Mouse (Mus musculus) right cerebral cortex, postnatal 4 days (tissue): ENCODE measurements at regions not wholly inside any gene's neighbourhood (a gene's known extent, or its start where the extent isn't known, plus 50 kb on each side); places are given as distances from the start of the nearest gene placed in this dataset.

Source experiments
- DNase-seq: peaks from one replicate; pipeline ENCODE4 v3.0.0-alpha.2; 2022

DNA sequence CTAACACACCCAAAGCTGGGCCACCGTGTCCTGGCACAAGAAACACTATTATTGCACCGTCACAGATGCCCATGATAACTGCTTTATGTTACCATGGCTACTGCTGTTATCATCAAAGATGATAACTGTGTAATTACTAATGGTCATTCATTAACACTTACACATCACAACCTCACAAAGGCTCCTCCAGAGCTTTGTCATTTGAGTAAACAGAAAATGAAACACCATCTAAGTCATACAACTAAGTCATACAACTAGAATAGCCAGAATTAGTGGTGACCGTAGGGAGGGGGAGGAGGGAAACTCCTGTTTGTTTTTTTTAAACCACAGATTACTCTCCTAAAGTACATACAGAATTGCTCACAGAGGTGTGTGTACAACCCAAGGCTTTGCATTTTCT, 111.4 kb upstream of the Ofcc1 start:
- no peak for DNase-seq

DNA sequence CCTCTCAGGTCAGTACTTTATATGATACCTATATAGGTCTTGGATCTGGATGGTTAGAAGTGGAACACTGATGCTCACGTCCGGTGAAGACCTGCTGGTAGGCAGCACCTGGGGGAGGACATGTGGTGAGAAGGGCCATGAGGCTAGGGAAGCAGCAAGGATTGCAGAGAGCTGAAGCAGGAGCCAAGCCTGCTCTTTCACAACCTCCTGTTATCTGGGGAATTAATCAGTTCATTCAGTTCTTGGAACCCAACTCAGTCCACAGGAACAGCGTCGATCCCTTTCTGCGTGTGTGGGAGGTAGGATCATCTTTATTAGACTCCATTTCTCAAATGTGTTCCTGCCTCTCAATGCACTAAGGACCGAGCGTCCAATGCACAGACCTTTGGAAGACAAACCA, 107.9 kb upstream of the Ofcc1 start:
- DNase-seq: no peak

DNA sequence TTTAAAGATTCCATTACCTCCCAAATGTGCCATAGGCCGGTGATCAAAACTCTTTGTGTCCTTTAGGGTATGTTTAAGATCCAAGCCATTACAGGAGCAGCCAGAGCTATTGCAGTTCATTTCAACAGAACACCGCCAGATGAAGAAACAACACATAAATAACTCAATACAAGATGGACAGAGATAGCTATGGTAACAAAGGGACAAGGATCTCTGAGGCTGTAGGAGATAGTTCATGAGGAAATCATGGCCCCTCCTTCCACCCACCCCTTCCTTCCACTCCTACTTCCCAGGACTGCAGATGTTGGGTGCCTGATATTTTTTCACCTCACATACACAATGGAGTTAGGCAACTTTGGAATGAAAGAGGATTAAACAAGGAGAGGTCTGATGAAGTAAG, 92.1 kb upstream of the Ofcc1 start:
- DNase-seq: no peak

GRCm38 (mm10) chr13:40429831-40430230, 68.6 kb upstream of the Ofcc1 start:
- no peak for DNase-seq

- no peak for DNase-seq
Observed at GRCm38 (mm10) chr13:40423051-40423450, 61.8 kb upstream of the Ofcc1 start.

GRCm38 (mm10) chr13:40417856-40418255, 56.6 kb upstream of the Ofcc1 start:
- no peak for DNase-seq

DNA sequence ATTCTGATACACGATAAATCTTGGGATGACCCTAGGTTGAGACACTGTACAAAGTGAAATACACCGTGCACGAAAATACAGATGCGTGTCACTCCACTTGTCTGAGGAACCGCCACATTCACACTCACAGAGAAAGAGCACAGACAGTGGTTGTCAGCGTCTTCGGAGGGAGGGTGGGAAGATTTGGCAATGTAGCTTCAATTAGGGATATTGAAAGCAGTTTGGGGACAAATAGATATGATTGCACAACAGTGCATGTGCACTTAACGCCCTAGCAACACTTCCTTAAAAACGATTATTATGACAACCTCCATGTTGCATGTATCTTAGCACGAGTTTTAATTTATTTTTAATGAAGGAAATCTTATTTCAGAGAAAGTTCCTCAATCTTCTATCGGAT, 51.8 kb upstream of the Ofcc1 start:
- no peak for DNase-seq
